Mouse (Mus musculus) testis, adult 2 months (tissue): ENCODE measurements around the gene Abcb5.
A peak's percentile ranks its signal among the peaks of the same experiment; 100 is the strongest.

Experiments
- CTCF ChIP-seq: fragments of 200-500 bp; IDR thresholded peaks from 2 replicates; pipeline ENCODE4 v1.5.1; 2012; ENCODE audit warnings: low read depth, mild to moderate bottlenecking, inconsistent platforms, low read length, moderate library complexity; ENCODE audit not compliant: control insufficient read depth, insufficient read depth, insufficient replicate concordance
- POLR2A ChIP-seq: fragments of 200-500 bp; IDR thresholded peaks from 2 replicates; pipeline ENCODE4 v1.6.1; 2012; ENCODE audit warnings: low read depth, mild to moderate bottlenecking, inconsistent platforms, low read length, moderate library complexity; ENCODE audit not compliant: control insufficient read depth

GRCm38 (mm10) chr12:118854831-118855453 lies 111.3 kb downstream of the Abcb5 start:
- TF ChIP-seq POLR2A: no peak
- peak; percentile 46; the same call in 1 of the 2 replicates for TF ChIP-seq CTCF
